Mouse (Mus musculus) MEL (cell line): ENCODE results near the gene Ddx54. TPM values are rescaled to one million over a fixed set of nuclear protein-coding genes. Genes with fewer than 3 reads are reported as not detected.

Experiments used
- DNase-seq: peaks from one replicate; pipeline ENCODE4 v3.0.0; 2011; ENCODE audit warnings: low read depth, low spot score
- H3K27ac ChIP-seq: 2 replicates; pipeline ENCODE4 v1.5.1; 2012; ENCODE audit warnings: low read depth, mild to moderate bottlenecking, control low read depth, low read length, moderate library complexity; ENCODE audit not compliant: control insufficient read depth
- H3K27me3 ChIP-seq, 2 experiments: fragments of 150-350 bp in 1 of 2; sonication (generic) in 1 of 2; 2 replicates each; pipeline ENCODE4 v1.6.1; 2012; ENCODE audit warnings: low read length in 2 of 2, mild to moderate bottlenecking in 2 of 2, improper control_type of control experiment in 1 of 2, moderate library complexity in 1 of 2; ENCODE audit not compliant: insufficient read depth in 2 of 2, control insufficient read depth in 1 of 2
- H3K36me3 ChIP-seq, 2 experiments: 2 replicates each; pipeline ENCODE4 v1.6.1; 2012 to 2014; ENCODE audit warnings: low read length in 2 of 2, improper control_type of control experiment in 1 of 2, inconsistent platforms in 1 of 2, mild to moderate bottlenecking in 1 of 2; ENCODE audit not compliant: insufficient read depth in 2 of 2, control insufficient read depth in 1 of 2
- H3K4me1 ChIP-seq, 2 experiments: fragments of 150-350 bp in 1 of 2; sonication (generic) in 1 of 2; 2 replicates each; pipeline ENCODE4 v1.6.1; 2012; ENCODE audit warnings: low read length in 2 of 2, improper control_type of control experiment in 1 of 2, mild to moderate bottlenecking in 1 of 2; ENCODE audit not compliant: insufficient read depth in 2 of 2, control insufficient read depth in 1 of 2
- H3K4me3 ChIP-seq, 2 experiments: fragments of 150-350 bp in 1 of 2; sonication (generic) in 1 of 2; 2 replicates each; pipeline ENCODE4 v1.5.1; 2012; ENCODE audit warnings: low read depth in 2 of 2, low read length in 2 of 2, mild to moderate bottlenecking in 2 of 2, moderate library complexity in 2 of 2, control low read depth in 1 of 2, improper control_type of control experiment in 1 of 2; ENCODE audit not compliant: control insufficient read depth in 1 of 2, insufficient read depth in 1 of 2
- H3K79me2 ChIP-seq: 2 replicates; pipeline ENCODE4 v1.6.1; 2012; ENCODE audit warnings: mild to moderate bottlenecking, low read length, moderate library complexity; ENCODE audit not compliant: control insufficient read depth, poor library complexity, insufficient read depth
- H3K9ac ChIP-seq: 2 replicates; pipeline ENCODE4 v1.6.1; 2012; ENCODE audit warnings: low read depth, mild to moderate bottlenecking, control low read depth, low read length, moderate library complexity; ENCODE audit not compliant: control insufficient read depth, poor library complexity, severe bottlenecking
- H3K9me3 ChIP-seq: fragments of 150-350 bp; sonication (generic); replicated peaks from 2 replicates; pipeline ENCODE4 v1.6.1; 2012; ENCODE audit warnings: mild to moderate bottlenecking, low read length, improper control_type of control experiment, moderate library complexity; ENCODE audit not compliant: insufficient read depth
- CHD2 ChIP-seq: IDR thresholded peaks from 2 replicates; pipeline ENCODE4 v1.6.1; 2011; ENCODE audit warnings: low read length, improper control_type of control experiment
- E2F4 ChIP-seq: IDR thresholded peaks from 2 replicates; pipeline ENCODE4 v1.6.1; 2011; ENCODE audit warnings: low read depth, low read length, improper control_type of control experiment, borderline replicate concordance
- EP300 ChIP-seq, 2 experiments: IDR thresholded peaks; 2 replicates each; pipeline ENCODE4 v1.6.1; 2011; ENCODE audit warnings: improper control_type of control experiment in 2 of 2, low read length in 2 of 2, low read depth in 1 of 2, mild to moderate bottlenecking in 1 of 2
- ETS1 ChIP-seq: IDR thresholded peaks from 2 replicates; pipeline ENCODE4 v1.6.1; 2012; ENCODE audit warnings: low read depth, mild to moderate bottlenecking, inconsistent platforms, low read length, improper control_type of control experiment, moderate library complexity
- GABPA ChIP-seq: IDR thresholded peaks from 2 replicates; pipeline ENCODE4 v1.6.1; 2012; ENCODE audit warnings: low read depth, mild to moderate bottlenecking, inconsistent platforms, low read length, improper control_type of control experiment, moderate library complexity
- HCFC1 ChIP-seq: IDR thresholded peaks from 2 replicates; pipeline ENCODE4 v1.6.1; 2012; ENCODE audit warnings: low read depth, mild to moderate bottlenecking, inconsistent platforms, low read length, improper control_type of control experiment, moderate library complexity
- KAT2A ChIP-seq: conservative IDR thresholded peaks from 2 replicates; pipeline ENCODE4 v1.6.1; 2012; ENCODE audit warnings: low read depth, low read length, improper control_type of control experiment, inconsistent platforms
- MAX ChIP-seq: IDR thresholded peaks from 2 replicates; pipeline ENCODE4 v1.6.1; 2011; ENCODE audit warnings: low read length, improper control_type of control experiment
- MAZ ChIP-seq: IDR thresholded peaks from 2 replicates; pipeline ENCODE4 v1.6.1; 2012; ENCODE audit warnings: low read depth, mild to moderate bottlenecking, inconsistent platforms, low read length, improper control_type of control experiment
- MEF2A ChIP-seq: IDR thresholded peaks from 2 replicates; pipeline ENCODE4 v1.6.1; 2014; ENCODE audit warnings: low read depth, mild to moderate bottlenecking, inconsistent platforms, low read length, improper control_type of control experiment; ENCODE audit not compliant: poor library complexity, insufficient replicate concordance, severe bottlenecking; ENCODE audit errors: extremely low read depth
- MXI1 ChIP-seq: IDR thresholded peaks from 2 replicates; pipeline ENCODE4 v1.6.1; 2011; ENCODE audit warnings: mild to moderate bottlenecking, low read depth, low read length, improper control_type of control experiment
- MYC ChIP-seq: IDR thresholded peaks from 2 replicates; pipeline ENCODE4 v1.6.1; 2011; ENCODE audit warnings: low read depth, mild to moderate bottlenecking, low read length, improper control_type of control experiment, moderate library complexity
- POLR2A ChIP-seq, 2 experiments: IDR thresholded peaks; 2 replicates each; pipeline ENCODE4 v1.6.1; 2011 to 2012; ENCODE audit warnings: low read length in 2 of 2, mild to moderate bottlenecking in 2 of 2, control low read depth in 1 of 2, improper control_type of control experiment in 1 of 2, low read depth in 1 of 2, moderate library complexity in 1 of 2; ENCODE audit not compliant: control insufficient read depth in 1 of 2, insufficient read depth in 1 of 2, poor library complexity in 1 of 2
- SIN3A ChIP-seq: IDR thresholded peaks from 2 replicates; pipeline ENCODE4 v1.6.1; 2012; ENCODE audit warnings: low read length, improper control_type of control experiment, inconsistent platforms
- TAL1 ChIP-seq: IDR thresholded peaks from 2 replicates; pipeline ENCODE4 v1.6.1; 2012; ENCODE audit warnings: mild to moderate bottlenecking, inconsistent platforms, low read length, moderate library complexity, mixed read lengths
- TCF12 ChIP-seq: IDR thresholded peaks from 2 replicates; pipeline ENCODE4 v1.6.1; 2014; ENCODE audit warnings: low read depth, mild to moderate bottlenecking, inconsistent platforms, low read length, improper control_type of control experiment, moderate library complexity
- UBTF ChIP-seq: IDR thresholded peaks from 2 replicates; pipeline ENCODE4 v1.6.1; 2012; ENCODE audit warnings: low read depth, mild to moderate bottlenecking, inconsistent platforms, low read length, improper control_type of control experiment, moderate library complexity, borderline replicate concordance; ENCODE audit not compliant: insufficient read depth
- ZC3H11A ChIP-seq: IDR thresholded peaks from 2 replicates; pipeline ENCODE4 v1.6.1; 2012; ENCODE audit warnings: low read depth, mild to moderate bottlenecking, inconsistent platforms, low read length, improper control_type of control experiment
- ZNF384 ChIP-seq: IDR thresholded peaks from 2 replicates; pipeline ENCODE4 v1.6.1; 2012; ENCODE audit warnings: low read depth, mild to moderate bottlenecking, inconsistent platforms, low read length, improper control_type of control experiment
- polyA plus RNA-seq, 2 experiments: library from polyadenylated mRNA; stranded (reverse) in 1 of 2; unstranded in 1 of 2; fragments of >175 nt in 1 of 2; fragments of >200 nt in 1 of 2; gene quantifications; 2 replicates each; pipeline versions ENCODE4 v1.2.1 to v1.2.4; 2012; ENCODE audit warnings: low replicate concordance in 2 of 2, low read depth in 1 of 2; ENCODE audit not compliant: insufficient read length in 2 of 2, insufficient read depth in 1 of 2, missing spikeins in 1 of 2
- total RNA-seq: library from RNA; depleted of rRNA; stranded (reverse); fragments of 300-350 nt; gene quantifications from 2 replicates; pipeline ENCODE4 v1.2.3, GENCODE M21; 2012

Gene Ddx54
- total and polyA plus RNA-seq, 3 experiments: 73.8 to 99.9 TPM; not detected in 1

DNA sequence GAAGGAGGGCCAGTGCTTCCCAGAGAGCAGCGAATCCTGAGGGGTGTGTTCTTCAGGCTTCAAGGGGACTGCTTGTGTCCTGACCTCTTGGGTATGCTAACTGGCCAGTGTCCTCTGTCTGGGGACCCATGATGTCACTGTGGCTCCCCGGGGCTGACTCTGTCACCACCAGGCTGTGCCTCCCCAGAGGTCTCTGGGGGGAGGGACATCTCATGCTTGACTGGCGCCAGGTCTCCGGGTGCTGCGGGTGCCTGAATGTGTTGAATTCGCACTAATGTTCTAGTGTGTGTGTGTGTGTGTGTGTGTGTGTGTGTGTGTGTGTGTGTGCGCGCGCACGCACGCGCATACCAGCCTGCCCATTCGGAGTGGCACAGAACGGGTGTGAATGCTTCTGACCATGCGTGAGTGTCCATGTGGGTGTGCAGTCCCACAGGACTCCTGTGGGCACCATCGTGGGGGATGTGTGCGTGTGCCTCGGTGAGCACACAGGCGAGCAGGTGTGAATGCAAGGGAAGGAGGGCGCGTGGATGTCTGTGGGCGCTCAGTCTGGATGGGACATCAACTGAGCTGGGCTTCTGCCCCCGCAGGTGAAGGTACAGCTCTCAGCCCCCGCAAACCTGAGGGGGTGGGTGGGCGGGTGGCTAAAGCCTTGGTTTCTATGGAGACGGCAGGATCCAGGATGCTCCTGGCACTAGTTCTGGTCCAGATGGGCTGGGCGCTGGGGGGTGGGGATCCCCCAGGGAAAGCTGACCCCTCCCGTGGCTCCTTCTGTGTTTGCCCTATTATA lies 40.6 kb downstream of the Ddx54 start:
- H3K79me2 ChIP-seq: no peaks in the 10 kb centered on the region
- no peak overlapping the region for H3K27ac ChIP-seq
- no peaks in the 10 kb centered on the region for H3K27me3 ChIP-seq
- TF ChIP-seq GABPA (no peak), MYC (no peak), MEF2A (no peak), ZNF384 (no peak), MAX (no peak), ETS1 (no peak)
- peaks cover 0 to 8% of the 10 kb centered on the region in 2 experiments; a peak in 3 of 4 replicates for H3K4me1 ChIP-seq
- no peaks in the 10 kb centered on the region for H3K9me3 ChIP-seq
- H3K9ac ChIP-seq: no peak overlapping the region
- peaks cover 0 to 5% of the 10 kb centered on the region in 2 experiments; a peak in 1 of 4 replicates for H3K36me3 ChIP-seq
- no peak overlapping the region for H3K4me3 ChIP-seq
- DNase-seq: no peak

DNA sequence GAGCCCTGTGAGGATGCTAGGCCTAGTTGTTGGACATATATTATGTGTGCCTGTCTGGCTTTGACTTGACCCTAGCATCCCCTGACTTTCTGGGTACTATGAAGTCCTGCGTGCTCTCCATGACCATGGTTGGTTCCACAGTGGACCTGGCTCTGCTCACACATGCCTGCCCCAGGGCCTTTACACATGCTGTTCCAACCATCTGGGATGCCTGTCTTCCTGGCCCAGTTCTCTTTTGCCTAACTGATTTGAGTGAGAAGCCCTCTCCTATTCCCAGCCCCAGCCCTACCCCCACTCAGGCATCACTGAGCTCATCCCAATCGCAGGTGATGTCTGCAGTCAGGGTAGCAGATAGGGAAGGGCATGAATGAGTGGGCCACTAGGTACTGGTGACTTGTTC lies 41.3 kb downstream of the Ddx54 start:
- Histone ChIP-seq H3K4me1 (peaks cover 0 to 5% of the 10 kb centered on the region in 2 experiments; a peak in 2 of 4 replicates), H3K79me2 (no peaks in the 10 kb centered on the region), H3K27me3 (no peaks in the 10 kb centered on the region), H3K9me3 (no peaks in the 10 kb centered on the region), H3K9ac (no peak overlapping the region), H3K36me3 (peaks cover 0 to 3% of the 10 kb centered on the region in 2 experiments; a peak in 1 of 4 replicates), H3K4me3 (no peak overlapping the region), H3K27ac (no peak overlapping the region)
- no peak for DNase-seq
- no peak for TF ChIP-seq MAZ
- no peak for TF ChIP-seq E2F4
- no peak for TF ChIP-seq UBTF
- TF ChIP-seq ETS1: no peak
- TF ChIP-seq KAT2A: no peak
- no peak for TF ChIP-seq ZNF384
- no peak for TF ChIP-seq CHD2
- TF ChIP-seq ZC3H11A: no peak
- no peak for TF ChIP-seq HCFC1
- no peak for TF ChIP-seq MXI1
- TF ChIP-seq EP300 (IDR thresholded peaks at IDR 0.05; ENCODE audit: low read depth in 1 of 2, low read length in 2 of 2): no peak
- TF ChIP-seq MEF2A: no peak
- no peak for TF ChIP-seq MYC
- TF ChIP-seq TCF12: no peak
- no peak for TF ChIP-seq POLR2A (IDR thresholded peaks at IDR 0.05; ENCODE audit: control insufficient read depth in 1 of 2, insufficient read depth in 1 of 2, low read depth in 1 of 2, low read length in 2 of 2, poor library complexity in 1 of 2)
- no peak for TF ChIP-seq TAL1
- no peak for TF ChIP-seq SIN3A
